Mouse (Mus musculus): ENCODE data around the gene Lsm7. TPM values are rescaled to one million over a fixed set of nuclear protein-coding genes. Genes with fewer than 3 reads are reported as not detected.

The Lsm7 gene
- total and polyA plus RNA-seq, 3 experiments = 198 to 411 (median 374) TPM

- DNase-seq (ENCODE audit: extremely low read depth) = no peak
- Histone ChIP-seq H3K27me3 (replicated peaks) (no peaks in the 10 kb centered on the region), H3K36me3 (replicated peaks in 1 of 2; ENCODE audit: control insufficient read depth in 1 of 2, insufficient read depth in 1 of 2, low read length in 1 of 2) (peaks cover 24 to 53% of the 10 kb centered on the region in 2 experiments), H3K4me3 (replicated peaks in 1 of 3; ENCODE audit: low read depth in 2 of 3, low read length in 2 of 3, poor library complexity in 1 of 3) (no peak overlapping the region), H3K4me1 (ENCODE audit: control insufficient read depth in 1 of 2, insufficient read depth in 2 of 2) (peaks cover 14 to 29% of the 10 kb centered on the region in 2 experiments), H3K4me2 (ENCODE audit: insufficient read depth, low read depth, poor library complexity, severe bottlenecking) (no peak overlapping the region), H3K9ac (ENCODE audit: insufficient read depth, low read depth) (no peak overlapping the region), H3K9me3 (replicated peaks; ENCODE audit: low read length) (no peaks in the 10 kb centered on the region), H3K79me2 (replicated peaks; ENCODE audit: control insufficient read depth, extremely low read depth, insufficient read depth, poor library complexity, severe bottlenecking) (peaks cover 16% of the 10 kb centered on the region), H3K27ac (ENCODE audit: insufficient read depth, low read depth) (no peak overlapping the region)
- in situ Hi-C loops (cut with MboI; ENCODE audit: low pct_ligation_motif_present, low pct_unique_long_range_greater_than_20kb, low sequenced_read_pairs) = loop anchor here (5.0 kb wide), 1 partner anchor 36 kb away; no protein-coding TSS in a partner anchor
- dilution Hi-C loops (cut with MboI; ENCODE audit: extremely low pct_ligation_motif_present, extremely low pct_unique_long_range_greater_than_20kb, low sequenced_read_pairs) = no loop called here
- TF ChIP-seq HCFC1 (IDR thresholded peaks at IDR 0.05; ENCODE audit: low read depth, low read length) (no peak), TBP (conservative IDR thresholded peaks at IDR 0.05; ENCODE audit: low read depth, low read length) (no peak), RAD21 (IDR thresholded peaks at IDR 0.05; ENCODE audit: low read depth, low read length) (no peak), EP300 (IDR thresholded peaks at IDR 0.05; ENCODE audit: low read length) (no peak), MAZ (IDR thresholded peaks at IDR 0.05; ENCODE audit: low read depth, low read length) (no peak), POLR2A (IDR thresholded peaks at IDR 0.05; ENCODE audit: low read depth, low read length) (no peak), MAFK (IDR thresholded peaks at IDR 0.05; ENCODE audit: insufficient replicate concordance, low read length) (no peak), ZC3H11A (IDR thresholded peaks at IDR 0.05; ENCODE audit: low read depth, low read length) (no peak), CHD2 (IDR thresholded peaks at IDR 0.05; ENCODE audit: low read length) (no peak), JUN (IDR thresholded peaks at IDR 0.05; ENCODE audit: insufficient read depth, low read depth, low read length) (no peak), SMC3 (IDR thresholded peaks at IDR 0.05; ENCODE audit: low read depth, low read length) (no peak), IRF4 (IDR thresholded peaks at IDR 0.05; ENCODE audit: low read depth, low read length) (no peak), GABPA (IDR thresholded peaks at IDR 0.05; ENCODE audit: insufficient replicate concordance, low read depth, low read length) (no peak), CTCF (conservative IDR thresholded peaks at IDR 0.05 in 1 of 2, IDR thresholded peaks at IDR 0.05 in 1 of 2; ENCODE audit: low read depth in 2 of 2, low read length in 2 of 2) (no peak), MEF2A (IDR thresholded peaks at IDR 0.05; ENCODE audit: borderline replicate concordance, low read depth, low read length) (no peak), POLR2AphosphoS2 (IDR thresholded peaks at IDR 0.05; ENCODE audit: low read depth, low read length) (no peak), UBTF (IDR thresholded peaks at IDR 0.05; ENCODE audit: low read depth, low read length) (no peak), MAX (IDR thresholded peaks at IDR 0.05; ENCODE audit: low read length) (no peak)
Observed at GRCm38 (mm10) chr10:80858350-80858935, 3.4 kb upstream of the Lsm7 start.

GRCm38 (mm10) chr10:80857848-80858247, 2.8 kb upstream of the Lsm7 start:
- Histone ChIP-seq H3K27me3 (replicated peaks) (no peaks in the 10 kb centered on the region), H3K27ac (ENCODE audit: insufficient read depth, low read depth) (no peak overlapping the region), H3K4me2 (ENCODE audit: insufficient read depth, low read depth, poor library complexity, severe bottlenecking) (no peak overlapping the region), H3K4me1 (ENCODE audit: control insufficient read depth in 1 of 2, insufficient read depth in 2 of 2) (peaks cover 12 to 34% of the 10 kb centered on the region in 2 experiments), H3K36me3 (replicated peaks in 1 of 2; ENCODE audit: control insufficient read depth in 1 of 2, insufficient read depth in 1 of 2, low read length in 1 of 2) (peaks cover 25 to 54% of the 10 kb centered on the region in 2 experiments), H3K4me3 (replicated peaks in 1 of 3; ENCODE audit: low read depth in 2 of 3, low read length in 2 of 3, poor library complexity in 1 of 3) (no peak overlapping the region), H3K79me2 (replicated peaks; ENCODE audit: control insufficient read depth, extremely low read depth, insufficient read depth, poor library complexity, severe bottlenecking) (peaks cover 16% of the 10 kb centered on the region), H3K9ac (ENCODE audit: insufficient read depth, low read depth) (no peak overlapping the region), H3K9me3 (replicated peaks; ENCODE audit: low read length) (no peaks in the 10 kb centered on the region)
- no peak for DNase-seq (ENCODE audit: extremely low read depth)
- dilution Hi-C loops (cut with MboI; ENCODE audit: extremely low pct_ligation_motif_present, extremely low pct_unique_long_range_greater_than_20kb, low sequenced_read_pairs) (no loop called here), in situ Hi-C loops (cut with MboI; ENCODE audit: low pct_ligation_motif_present, low pct_unique_long_range_greater_than_20kb, low sequenced_read_pairs) (loop anchor here (5.0 kb wide), 1 partner anchor 36 kb away; no protein-coding TSS in a partner anchor)
- TF ChIP-seq CTCF (conservative IDR thresholded peaks at IDR 0.05 in 1 of 2, IDR thresholded peaks at IDR 0.05 in 1 of 2; ENCODE audit: low read depth in 2 of 2, low read length in 2 of 2) (no peak), MEF2A (IDR thresholded peaks at IDR 0.05; ENCODE audit: borderline replicate concordance, low read depth, low read length) (no peak), SIN3A (IDR thresholded peaks at IDR 0.05; ENCODE audit: low read length) (no peak), USF2 (conservative IDR thresholded peaks at IDR 0.05; ENCODE audit: low read depth, low read length) (no peak), MXI1 (IDR thresholded peaks at IDR 0.05; ENCODE audit: low read depth, low read length) (no peak), ZNF384 (IDR thresholded peaks at IDR 0.05; ENCODE audit: low read depth, low read length) (no peak), USF1 (IDR thresholded peaks at IDR 0.05; ENCODE audit: low read depth, low read length) (no peak), IRF4 (IDR thresholded peaks at IDR 0.05; ENCODE audit: low read depth, low read length) (no peak), SMC3 (IDR thresholded peaks at IDR 0.05; ENCODE audit: low read depth, low read length) (no peak), EP300 (IDR thresholded peaks at IDR 0.05; ENCODE audit: low read length) (no peak), POLR2A (IDR thresholded peaks at IDR 0.05; ENCODE audit: low read depth, low read length) (no peak), CHD2 (IDR thresholded peaks at IDR 0.05; ENCODE audit: low read length) (no peak), MAZ (IDR thresholded peaks at IDR 0.05; ENCODE audit: low read depth, low read length) (no peak), NELFE (IDR thresholded peaks at IDR 0.05; ENCODE audit: low read depth, low read length) (no peak), KAT2A (IDR thresholded peaks at IDR 0.05; ENCODE audit: insufficient replicate concordance, low read length) (no peak), RAD21 (IDR thresholded peaks at IDR 0.05; ENCODE audit: low read depth, low read length) (no peak), PAX5 (IDR thresholded peaks at IDR 0.05; ENCODE audit: low read length) (no peak)

Measured in CH12.LX (cell line).